Mouse (Mus musculus) embryonic facial prominence, embryonic 10.5 days (tissue): ENCODE measurements around the gene Zfp787. TPM values are rescaled to one million over a fixed set of nuclear protein-coding genes. Genes with fewer than 3 reads are reported as not detected.

ENCODE experiments used
- polyA plus RNA-seq: library from polyadenylated mRNA; unstranded; fragments of >200 nt; fragmentation: Nextera tagmentation; extraction: Ambion mirVana; gene quantifications from 2 replicates; pipeline ENCODE4 v1.2.1, GENCODE M21; 2016

Gene Zfp787
- polyA plus RNA-seq, 1 experiment from 2014 or later: 23.5 TPM

Other genes starting within 250 kb of the Zfp787 start
- gene Vmn1r65, start 145.0 kb downstream of the Zfp787 start, polyA plus RNA-seq: not detected in 2 replicates
- gene Nlrp4c, start 110.8 kb downstream of the Zfp787 start, polyA plus RNA-seq: 0.05 TPM in 1 of 2 replicates, not detected in the other
- gene Zfp444, start 16.2 kb upstream of the Zfp787 start, polyA plus RNA-seq: 85.1 and 86.3 TPM in 2 replicates
- gene Galp, start 41.1 kb upstream of the Zfp787 start, polyA plus RNA-seq: not detected in 2 replicates
- gene Zscan5b, start 66.3 kb upstream of the Zfp787 start, polyA plus RNA-seq: not detected in 2 replicates
- gene Epp13, start 96.7 kb upstream of the Zfp787 start, polyA plus RNA-seq: not detected in 2 replicates
- gene Zfp667, start 130.6 kb upstream of the Zfp787 start, polyA plus RNA-seq: 6.0 and 6.6 TPM in 2 replicates
- 7.1 and 7.6 TPM in 2 replicates for gene Zfp583, start 175.3 kb upstream of the Zfp787 start, polyA plus RNA-seq
- gene Gm3854, start 187.8 kb upstream of the Zfp787 start, polyA plus RNA-seq: 2.3 and 3.1 TPM in 2 replicates
- 0.88 and 1.3 TPM in 2 replicates for gene Zfp78, start 207.3 kb upstream of the Zfp787 start, polyA plus RNA-seq
- gene Zfp28, start 227.3 kb upstream of the Zfp787 start, polyA plus RNA-seq: 9.5 and 10.8 TPM in 2 replicates
- gene Smim17, start 242.7 kb upstream of the Zfp787 start, polyA plus RNA-seq: 0.40 and 0.42 TPM in 2 replicates